Mouse (Mus musculus) erythroblast, adult 5-6 weeks (primary cell): Measurements from ENCODE around the gene B3galt2. TPM values are rescaled to one million over a fixed set of nuclear protein-coding genes. Genes with fewer than 3 reads are reported as not detected.
"Not testable (repeated sequence)": the region's sequence is repeated elsewhere in the genome, so short reads cannot be mapped to it uniquely, and the experiment has no call there.

Experiments
- ATAC-seq: replicated peaks from 2 replicates; pipeline ENCODE4 v1.8.0; 2016; ENCODE audit warnings: moderate number of reproducible peaks, mild to moderate bottlenecking, moderate TSS enrichment, inconsistent platforms; ENCODE audit not compliant: poor library complexity, low FRiP score, severe bottlenecking
- total RNA-seq, 2 experiments: library from RNA; stranded (forward) in 1 of 2; stranded (reverse) in 1 of 2; fragments of 150-400 nt in 1 of 2; fragments of 200-764, 138-1000 nt in 1 of 2; gene quantifications; 2 replicates each; pipeline versions ENCODE4 v1.2.3 to v1.2.4; 2015 to 2017; ENCODE audit warnings: low replicate concordance in 2 of 2

Gene B3galt2
- total RNA-seq (2015; ENCODE audit: low replicate concordance) (not detected in 2 replicates), total RNA-seq (2017; ENCODE audit: low replicate concordance) (0.28 TPM in 1 of 2 replicates, not detected in the other)

DNA sequence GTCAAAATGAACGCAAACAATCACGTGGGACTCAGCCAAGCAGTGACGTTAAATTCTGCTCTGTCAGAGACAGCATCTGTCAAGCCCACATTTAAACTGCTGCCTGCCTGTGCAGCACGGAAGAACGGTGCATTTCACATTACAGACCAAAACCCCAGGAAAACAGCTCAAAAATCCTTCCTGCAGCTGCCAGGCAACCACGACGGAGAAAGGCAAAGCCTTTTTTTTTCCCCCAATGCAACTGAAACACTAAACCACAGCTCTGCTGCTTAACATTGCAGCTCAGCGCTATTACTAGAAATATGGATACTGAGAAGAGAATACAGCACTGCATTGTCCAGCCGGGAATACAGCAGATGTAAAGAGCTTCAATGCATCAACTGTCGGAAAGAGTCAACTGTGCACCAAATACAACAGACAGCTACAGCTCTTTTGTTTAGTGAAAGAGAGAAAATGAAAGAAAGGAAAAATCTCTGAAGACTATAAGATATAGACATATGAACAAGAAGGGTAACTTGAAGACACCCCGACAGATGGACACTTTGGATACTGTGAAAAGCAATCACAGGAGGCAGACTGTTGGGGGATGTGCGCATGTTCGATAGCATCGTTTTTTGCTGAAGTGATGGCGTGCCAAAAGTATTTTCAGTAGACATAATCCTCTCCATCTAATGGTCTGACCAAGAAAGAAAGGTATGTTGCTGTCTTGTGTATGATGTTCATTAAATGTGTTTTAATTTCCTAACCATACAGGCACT lies at the start of gene B3galt2:
Gene B3galt2 (plus strand): TSS at position 15 of the 758 bp plus-strand sequence.
- ATAC-seq: no peak; the same call in 1 of the 2 replicates

DNA sequence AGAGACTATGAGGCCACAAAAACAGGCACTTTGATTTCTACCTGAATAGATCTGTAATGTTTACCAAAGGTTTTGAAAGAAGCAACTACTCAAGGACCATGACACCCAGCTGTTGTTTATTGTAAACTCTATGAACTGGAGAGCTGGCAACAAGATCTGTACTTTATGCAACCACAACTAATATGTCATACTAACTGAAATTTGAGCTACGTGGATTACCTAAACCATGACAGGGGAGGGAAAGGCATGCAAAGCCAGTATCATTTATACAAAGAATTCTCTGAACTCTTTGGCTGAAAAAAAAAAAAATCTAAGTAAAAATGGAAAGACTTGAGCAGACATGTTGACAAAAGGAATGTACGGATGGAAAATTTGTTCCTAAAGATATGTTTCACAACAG lies 43.6 kb upstream of the B3galt2 start:
- ATAC-seq: no peak

DNA sequence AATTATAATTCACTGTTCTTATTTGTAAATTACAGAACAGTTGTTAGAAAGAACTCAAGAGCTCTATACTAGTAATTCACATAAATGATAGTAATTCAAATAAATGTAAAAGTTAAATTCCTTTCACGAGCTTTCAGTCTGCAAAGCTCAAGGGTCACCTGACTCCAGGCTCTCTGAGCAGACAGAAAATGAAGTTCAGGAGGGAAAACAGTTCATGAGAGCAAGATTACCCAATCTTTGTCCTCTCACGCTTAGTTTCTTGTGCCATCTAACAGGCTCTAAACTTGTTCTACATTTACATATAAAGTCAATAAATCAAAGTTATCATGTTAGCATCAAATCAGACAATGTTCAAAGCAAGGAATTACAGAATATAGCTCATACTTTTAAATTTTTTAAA lies 31.6 kb upstream of the B3galt2 start:
- no peak for ATAC-seq

DNA sequence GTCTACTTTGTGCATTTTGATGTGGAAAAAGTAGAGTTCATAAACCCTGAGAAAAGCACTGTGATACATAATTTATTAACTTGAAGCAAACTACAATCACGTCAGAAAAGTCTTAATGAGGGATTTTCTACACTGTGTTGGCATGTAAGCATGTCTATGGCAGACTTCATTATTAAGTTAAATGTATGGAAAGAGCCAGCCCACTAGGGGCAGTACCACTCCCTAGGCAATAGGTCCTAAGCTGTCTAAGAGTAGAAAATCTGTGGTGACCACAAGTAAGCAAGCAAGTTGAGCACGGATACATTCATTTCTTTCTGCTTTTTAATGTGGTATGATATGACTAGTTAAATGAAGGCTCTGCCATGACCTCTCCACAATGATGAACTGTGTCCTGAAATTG lies 27.6 kb upstream of the B3galt2 start:
- ATAC-seq: no peak

DNA sequence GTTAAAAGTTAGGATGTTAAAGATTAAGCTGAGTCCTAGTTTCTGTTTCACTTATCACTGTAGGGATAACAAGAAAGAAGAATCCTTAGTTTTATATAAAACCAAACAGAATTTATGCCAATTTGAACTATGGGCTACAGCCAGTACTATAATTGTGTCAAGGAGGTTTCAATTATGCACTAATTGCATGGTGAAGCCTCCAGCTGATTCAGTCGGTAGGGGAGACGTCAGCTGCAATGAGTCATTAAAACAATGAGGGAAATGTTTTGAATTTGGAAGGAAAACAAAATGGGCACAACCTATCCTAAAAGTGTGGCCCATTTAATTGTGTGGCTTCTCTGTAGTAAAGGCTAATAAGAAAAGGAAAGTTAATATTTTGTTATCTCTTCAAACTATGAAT lies 20.7 kb upstream of the B3galt2 start:
- ATAC-seq: no peak

DNA sequence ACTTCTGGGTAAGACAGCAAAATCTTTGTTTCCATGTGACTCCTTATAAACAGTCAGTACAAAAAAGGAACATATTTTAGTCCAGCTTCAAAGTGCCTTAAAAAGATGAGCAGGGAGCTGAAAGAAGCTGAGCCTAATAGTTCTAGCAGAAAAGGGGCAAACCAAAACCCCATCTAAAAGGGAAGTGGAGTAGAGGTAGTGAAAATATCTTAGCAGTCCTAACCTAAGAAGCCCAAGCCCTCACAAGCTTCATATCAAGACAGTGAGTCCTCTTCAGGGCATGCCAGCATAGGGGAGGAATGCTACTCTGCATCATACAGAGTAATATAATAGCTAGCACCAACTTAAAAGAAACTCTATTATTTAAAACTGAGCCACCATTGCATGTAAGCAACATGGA lies 18.5 kb upstream of the B3galt2 start:
- ATAC-seq: no peak

DNA sequence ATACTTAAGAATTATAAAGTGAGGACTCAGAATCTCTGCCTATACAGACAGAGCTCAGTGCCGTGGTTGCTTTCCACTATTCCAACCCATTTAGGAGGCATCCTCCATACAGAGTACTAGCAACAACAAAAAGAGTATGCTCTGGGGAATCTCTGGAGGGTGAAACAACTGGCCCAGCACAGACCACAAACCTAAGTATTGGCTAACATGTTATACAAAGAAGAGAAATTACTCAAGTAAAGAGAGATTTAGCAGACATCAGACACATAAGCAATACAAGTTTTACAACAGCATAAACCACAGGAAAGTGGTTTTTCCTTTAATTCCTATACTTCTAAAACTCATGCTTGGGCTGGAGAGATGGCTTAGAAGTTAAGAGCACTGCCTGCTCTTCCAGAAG lies 17.8 kb upstream of the B3galt2 start:
- ATAC-seq: no peak

DNA sequence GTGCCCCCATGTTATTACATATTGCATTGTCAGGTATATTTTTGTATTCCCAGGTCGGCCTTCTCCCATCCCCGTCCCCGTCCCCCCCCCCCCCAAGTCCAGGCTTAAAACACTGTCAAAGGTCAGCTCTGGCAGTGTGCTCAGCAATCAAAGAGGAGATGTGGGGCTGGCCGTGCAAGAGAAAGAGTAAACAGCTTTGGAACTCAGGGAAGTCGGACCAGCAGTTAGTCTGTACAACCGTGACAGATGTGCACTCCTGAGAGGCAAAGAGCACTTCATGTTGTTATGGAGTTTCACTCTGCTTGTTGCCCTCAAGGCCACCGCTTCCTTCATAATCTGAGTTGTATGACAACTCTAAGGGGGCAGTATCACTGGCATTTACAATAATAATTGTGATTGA lies 9.1 kb upstream of the B3galt2 start:
- ATAC-seq: no peak

DNA sequence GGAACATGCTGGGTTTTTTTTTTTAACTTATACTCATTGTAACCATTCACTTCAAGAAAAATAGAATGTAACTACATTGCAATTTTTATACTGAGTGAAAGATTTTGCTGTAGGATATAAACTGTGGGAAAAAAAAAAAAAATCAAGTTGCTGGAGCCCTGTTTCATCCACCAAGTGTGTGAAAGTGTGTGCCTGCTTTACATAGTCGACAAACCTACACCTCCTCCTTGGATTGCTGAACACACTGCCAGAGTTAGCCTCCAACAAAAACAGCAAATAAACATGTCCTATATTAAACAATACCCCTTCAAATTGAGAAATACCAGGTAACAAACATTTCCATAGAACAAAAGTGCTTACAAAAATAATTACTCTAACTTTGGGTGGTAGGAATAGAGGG lies 8.1 kb upstream of the B3galt2 start:
- ATAC-seq: no peak

DNA sequence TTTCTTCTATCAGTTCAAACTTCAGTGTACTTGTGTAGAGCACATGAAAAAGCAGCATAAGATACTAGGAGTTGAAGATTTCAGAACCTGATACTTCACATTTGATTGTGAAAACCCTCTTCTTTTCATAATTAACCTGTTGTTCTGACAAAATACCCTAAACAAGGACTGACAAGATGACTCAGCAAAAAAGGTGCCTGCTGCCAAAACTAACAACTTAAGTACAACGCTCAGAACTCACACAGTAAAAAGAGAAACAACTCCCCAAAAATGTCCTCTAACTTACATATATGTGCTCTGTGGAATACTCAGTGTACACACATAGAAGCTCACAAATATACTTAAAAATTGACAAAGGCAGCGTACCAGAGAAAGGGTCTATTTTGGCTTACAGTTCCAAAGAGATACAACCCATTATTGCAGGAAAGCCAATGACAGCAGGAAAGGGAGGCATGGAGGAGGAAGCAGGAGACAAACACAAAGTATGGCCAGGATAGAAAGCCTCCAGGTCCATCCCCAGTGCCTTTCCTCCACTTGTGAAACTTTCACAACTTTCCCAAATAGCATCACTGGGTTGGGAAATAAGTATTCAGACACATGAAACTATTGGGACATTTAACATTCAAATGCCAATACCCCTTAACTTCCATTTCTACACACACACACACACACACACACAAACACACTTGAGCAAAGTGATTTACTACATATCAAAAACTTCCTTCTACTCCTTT lies 7.4 kb upstream of the B3galt2 start:
- no peak for ATAC-seq

DNA sequence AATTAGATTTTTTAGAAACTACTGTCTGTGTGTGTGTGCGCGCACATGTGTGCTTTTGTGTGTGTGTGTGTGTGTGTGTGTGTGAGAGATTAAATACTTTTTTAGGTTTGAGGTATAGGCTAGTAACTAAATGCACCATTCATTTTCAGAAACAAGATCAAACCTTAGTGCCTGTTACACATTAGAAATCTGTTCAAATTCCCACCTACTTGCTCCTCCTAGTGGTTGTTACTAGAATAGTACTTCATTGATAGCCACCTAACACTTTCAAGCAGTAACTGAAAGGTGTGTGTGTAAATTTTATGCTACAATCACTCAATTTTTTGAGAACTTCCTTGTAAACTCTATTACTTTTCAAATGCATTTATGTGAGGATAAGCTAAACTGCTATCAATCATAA lies 3.8 kb downstream of the B3galt2 start:
- ATAC-seq: peak; percentile 75

DNA sequence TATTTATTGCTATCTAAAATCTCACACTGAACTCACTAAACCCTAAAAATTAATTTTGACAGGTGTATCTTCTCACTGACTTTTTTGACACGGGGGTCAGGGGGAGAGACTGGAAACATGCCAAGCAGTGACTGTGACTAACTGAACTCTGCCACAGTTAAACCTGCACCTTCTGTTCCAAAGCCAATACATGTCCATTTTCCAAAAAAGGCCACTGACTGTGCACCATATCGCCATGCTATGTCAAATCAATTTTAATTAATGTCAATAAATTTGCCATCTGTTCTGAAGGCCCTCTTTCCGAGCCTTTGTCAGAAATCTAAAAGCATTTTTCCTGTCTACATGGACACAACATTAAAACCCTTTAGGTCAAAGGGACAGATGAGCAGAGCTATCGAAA lies 4.9 kb downstream of the B3galt2 start:
- ATAC-seq: no peak

DNA sequence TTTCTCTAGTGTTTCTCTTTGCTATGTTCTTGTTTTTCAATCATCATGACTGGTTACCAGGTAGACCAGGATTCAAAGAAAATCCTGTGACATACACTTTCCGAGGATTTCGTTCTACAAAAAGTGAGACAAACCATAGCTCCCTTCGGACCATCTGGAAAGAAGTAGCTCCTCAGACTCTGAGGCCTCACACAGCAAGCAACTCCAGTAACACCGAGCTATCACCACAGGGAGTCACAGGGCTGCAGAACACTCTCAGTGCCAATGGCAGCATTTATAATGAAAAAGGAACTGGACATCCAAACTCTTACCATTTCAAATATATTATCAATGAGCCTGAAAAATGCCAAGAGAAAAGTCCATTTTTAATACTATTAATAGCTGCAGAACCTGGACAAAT lies 5.8 kb downstream of the B3galt2 start:
- no peak for ATAC-seq

DNA sequence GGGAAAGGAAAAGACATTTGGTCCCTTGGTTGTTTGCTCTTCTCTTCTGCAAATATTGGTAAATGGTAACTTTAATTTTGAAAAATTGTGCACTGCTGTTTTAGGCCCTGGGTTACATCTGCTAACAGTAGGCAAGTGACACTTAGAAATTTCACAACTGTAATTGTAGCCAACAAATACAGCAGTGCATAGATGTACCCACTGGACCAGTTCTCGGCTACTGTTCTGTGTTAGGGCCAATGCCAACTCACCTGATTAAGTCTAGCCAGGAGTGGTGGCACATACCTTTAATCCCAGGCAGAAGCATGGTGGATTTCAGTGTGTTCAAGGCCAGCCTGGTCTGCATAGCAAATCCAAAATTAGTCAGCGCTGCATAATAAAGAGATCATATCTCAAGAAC lies 9.9 kb downstream of the B3galt2 start:
- no peak for ATAC-seq

DNA sequence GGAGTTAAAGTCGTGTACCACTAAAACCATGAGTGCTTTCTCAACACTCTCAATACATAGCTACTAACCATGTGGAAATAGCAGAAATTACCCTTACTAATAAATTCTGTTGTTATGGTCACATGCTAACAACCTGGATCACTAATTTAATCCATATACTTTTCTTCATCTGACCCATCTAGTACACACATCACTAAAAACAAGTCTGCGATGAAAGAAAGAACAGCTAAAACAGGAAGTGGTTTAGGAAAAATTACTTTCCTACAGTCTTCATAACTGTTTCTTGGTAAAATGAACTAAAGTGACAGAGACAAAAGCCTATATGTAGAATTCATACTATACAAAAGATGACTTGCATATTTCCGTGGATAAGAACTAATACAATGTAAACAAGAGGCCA lies 13.2 kb downstream of the B3galt2 start:
- no peak for ATAC-seq

DNA sequence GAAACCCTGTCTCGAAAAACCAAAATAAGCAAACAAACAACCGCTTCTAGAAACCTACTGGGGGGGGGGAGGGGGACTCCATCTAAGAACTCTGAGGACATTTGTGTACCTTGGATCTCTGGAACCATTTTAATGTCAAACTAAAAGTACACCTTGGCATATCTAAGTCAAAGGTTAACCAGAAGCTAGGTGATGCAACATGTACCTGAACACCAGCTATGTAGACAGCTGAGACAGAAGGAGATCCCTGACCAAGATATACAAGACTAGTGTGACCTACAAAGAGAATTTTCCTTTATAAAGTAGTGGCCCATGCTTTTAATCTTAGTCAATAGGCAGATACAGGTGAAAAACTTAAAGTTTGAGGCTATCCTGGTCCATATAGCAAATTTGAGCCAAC lies 22.7 kb downstream of the B3galt2 start:
- no peak for ATAC-seq

DNA sequence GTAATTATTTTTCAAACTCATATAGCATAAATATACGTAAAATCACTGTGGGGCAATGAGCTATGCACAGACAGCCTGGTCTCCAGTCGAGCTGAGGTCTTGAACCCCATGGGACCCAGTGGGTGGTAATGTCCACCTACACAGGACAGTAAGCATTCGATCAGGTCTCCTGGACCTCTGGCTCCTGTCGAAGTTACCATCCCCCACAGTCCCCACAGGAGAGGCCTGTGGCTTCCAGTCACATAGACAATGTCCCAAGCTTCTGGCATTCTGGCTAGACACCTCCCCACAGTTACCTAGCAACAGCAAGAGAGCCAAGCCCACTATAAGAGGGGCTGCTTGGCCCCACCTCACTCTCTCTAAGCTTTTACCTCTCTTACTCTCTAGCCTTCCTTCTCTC lies 24.3 kb downstream of the B3galt2 start:
- ATAC-seq: not testable (repeated sequence)

DNA sequence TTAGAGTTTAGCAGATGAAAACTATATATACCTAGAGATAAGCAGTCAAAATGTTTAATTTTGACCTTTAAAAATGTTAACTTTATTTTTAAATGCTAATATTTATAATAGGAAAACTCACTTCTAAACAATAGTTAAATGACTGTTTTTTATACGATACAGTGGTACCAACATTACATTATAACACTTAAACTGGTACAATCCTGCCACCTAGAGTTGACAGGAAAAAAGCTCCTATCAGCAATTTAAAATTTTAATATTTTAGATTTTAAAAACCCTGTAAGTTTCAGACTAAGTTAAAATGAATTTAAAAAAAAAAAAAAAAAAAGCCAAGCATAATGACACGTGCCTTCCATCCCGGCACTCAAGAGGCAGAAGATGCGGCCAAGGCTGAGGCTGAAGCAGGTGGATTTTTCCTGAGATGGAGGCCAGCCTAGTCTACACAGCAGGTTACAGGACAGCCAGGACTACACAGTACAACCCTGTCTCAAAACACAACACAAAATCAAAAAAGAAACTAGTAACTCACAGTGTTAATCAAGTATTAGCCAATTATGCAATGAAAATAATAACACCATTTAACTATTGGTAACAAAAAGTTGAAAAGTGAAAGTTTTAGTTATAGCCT lies 35.4 kb downstream of the B3galt2 start:
- no peak for ATAC-seq

DNA sequence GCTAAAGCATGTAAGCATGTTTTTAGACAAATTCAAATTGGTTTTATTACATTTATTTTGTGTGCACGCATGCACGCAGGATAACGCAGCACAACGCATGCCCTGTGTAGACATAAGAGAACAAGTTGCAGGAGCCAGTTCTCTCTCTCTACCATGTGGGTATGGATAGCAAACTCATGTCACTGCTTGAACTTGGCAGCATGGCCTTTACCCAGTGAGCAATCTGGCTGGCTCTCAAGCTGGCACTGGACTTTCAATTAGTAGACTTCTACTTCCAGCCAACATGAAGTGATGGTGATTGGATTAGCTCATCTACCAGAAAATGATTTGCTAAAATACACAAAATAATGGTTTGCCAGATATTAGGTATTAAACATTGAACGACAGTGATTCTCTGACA lies 40.6 kb downstream of the B3galt2 start:
- ATAC-seq: no peak

DNA sequence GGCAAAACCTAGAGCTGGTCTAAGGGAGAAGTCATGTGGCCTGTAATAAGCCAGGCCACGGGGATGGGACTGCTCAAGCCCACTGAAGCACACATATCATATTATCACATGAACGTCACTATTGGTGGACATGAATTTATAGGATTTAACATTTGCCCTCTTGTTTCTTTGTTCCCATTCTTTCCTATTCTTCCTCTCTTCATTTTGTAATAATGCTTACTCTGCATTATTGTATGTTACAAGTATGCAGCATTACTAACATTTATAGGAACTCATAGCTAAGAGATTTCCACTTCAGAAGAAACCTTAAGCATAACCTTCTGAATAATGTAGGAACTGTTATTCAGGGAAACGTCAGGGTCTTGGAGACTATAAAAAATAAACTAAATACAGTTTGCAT lies 44.4 kb downstream of the B3galt2 start:
- no peak for ATAC-seq

DNA sequence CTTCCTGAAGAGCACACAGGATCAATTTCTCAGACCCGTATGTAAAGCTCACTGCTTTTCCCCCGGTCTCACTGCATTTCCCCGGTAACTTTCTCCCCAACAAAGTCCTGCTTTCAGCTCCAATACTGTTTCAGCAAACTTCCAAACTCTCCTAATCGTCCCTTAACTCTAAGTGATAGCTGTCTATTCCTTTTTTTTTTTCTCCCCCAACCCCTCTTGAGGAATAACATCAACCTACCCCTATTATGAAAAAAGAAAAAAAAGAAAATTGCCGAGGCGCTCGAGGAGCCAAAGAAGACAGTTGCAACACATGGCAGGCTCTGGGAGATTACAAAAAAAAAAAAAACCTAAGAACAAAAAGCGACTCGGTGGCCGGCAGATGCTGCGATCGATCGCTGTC lies 61.3 kb downstream of the B3galt2 start:
- no peak for ATAC-seq
